Mouse (Mus musculus) stomach, embryonic 16.5 days (tissue): Measurements from ENCODE around the gene Dnajb11. TPM values are rescaled to one million over a fixed set of nuclear protein-coding genes. Genes with fewer than 3 reads are reported as not detected.

Experiments used
- polyA plus RNA-seq: library from polyadenylated mRNA; unstranded; fragments of >200 nt; fragmentation: Nextera tagmentation; extraction: Ambion mirVana; gene quantifications from 2 replicates; pipeline ENCODE4 v1.2.1, GENCODE M21; 2015

Dnajb11 gene
- polyA plus RNA-seq, 1 experiment from 2014 or later: 109 TPM

Other genes with a start within 250 kb of the Dnajb11 start
- 1.3 and 2.1 TPM in 2 replicates for gene Dgkg, start 200.6 kb upstream of the Dnajb11 start, polyA plus RNA-seq
- gene Crygs, start 46.3 kb upstream of the Dnajb11 start, polyA plus RNA-seq: not detected in 2 replicates
- 29.8 and 38.3 TPM in 2 replicates for gene Tbccd1, start 176 bp upstream of the Dnajb11 start, polyA plus RNA-seq
- 82.1 and 111 TPM in 2 replicates for gene Ahsg, start 33.4 kb downstream of the Dnajb11 start, polyA plus RNA-seq
- gene Fetub, start 60.5 kb downstream of the Dnajb11 start, polyA plus RNA-seq: 0.83 and 1.0 TPM in 2 replicates
- gene Hrg, start 93.2 kb downstream of the Dnajb11 start, polyA plus RNA-seq: not detected in 2 replicates
- gene Kng2, start 171.6 kb downstream of the Dnajb11 start, polyA plus RNA-seq: 1.8 and 2.4 TPM in 2 replicates
- gene Kng1, start 200.0 kb downstream of the Dnajb11 start, polyA plus RNA-seq: 23.8 and 31.9 TPM in 2 replicates
- gene Eif4a2, start 249.6 kb downstream of the Dnajb11 start, polyA plus RNA-seq: 244 and 257 TPM in 2 replicates